Mouse (Mus musculus) spleen, adult 2 months (tissue): ENCODE results near the gene Ubb. TPM values are rescaled to one million over a fixed set of nuclear protein-coding genes. Genes with fewer than 3 reads are reported as not detected.

Source experiments
- DNase-seq, 2 experiments: peaks; one replicate each; pipeline versions ENCODE4 v3.0.0 to v3.0.0-alpha.2; 2012 to 2021; ENCODE audit warnings: low spot score in 2 of 2, low read depth in 1 of 2
- H3K27ac ChIP-seq: fragments of 200-500 bp; 2 replicates; pipeline ENCODE4 v1.5.1; 2012; ENCODE audit warnings: low read length, inconsistent platforms; ENCODE audit not compliant: insufficient read depth
- H3K27me3 ChIP-seq: fragments of 200-500 bp; 2 replicates; pipeline ENCODE4 v1.6.1; 2012; ENCODE audit warnings: mild to moderate bottlenecking, moderate library complexity, low read length, inconsistent platforms; ENCODE audit not compliant: control insufficient read depth, insufficient read depth
- H3K36me3 ChIP-seq: fragments of 200-500 bp; 2 replicates; pipeline ENCODE4 v1.6.1; 2012; ENCODE audit warnings: mild to moderate bottlenecking, low read length, inconsistent platforms; ENCODE audit not compliant: control insufficient read depth, insufficient read depth
- H3K4me1 ChIP-seq: fragments of 200-500 bp; 2 replicates; pipeline ENCODE4 v1.6.1; 2011; ENCODE audit warnings: inconsistent platforms; ENCODE audit not compliant: control insufficient read depth, insufficient read depth, insufficient read length
- H3K4me3 ChIP-seq: fragments of 200-500 bp; 2 replicates; pipeline ENCODE4 v1.5.1; 2011; ENCODE audit warnings: mild to moderate bottlenecking, inconsistent platforms; ENCODE audit not compliant: insufficient read depth, insufficient read length; ENCODE audit errors: extremely low read depth
- CTCF ChIP-seq: fragments of 200-500 bp; IDR thresholded peaks from 2 replicates; pipeline ENCODE4 v1.5.1; 2011; ENCODE audit warnings: mild to moderate bottlenecking, inconsistent platforms; ENCODE audit not compliant: insufficient read depth, insufficient read length, insufficient replicate concordance; ENCODE audit errors: extremely low read depth
- POLR2A ChIP-seq: fragments of 200-500 bp; IDR thresholded peaks from 2 replicates; pipeline ENCODE4 v1.6.1; 2011; ENCODE audit warnings: low read depth, low read length, inconsistent platforms
- WGBS: fragments of 180-500 bp; shearing (Covaris S2); methylation state at CpG from one replicate; pipeline ENCODE4 v1.1.7; 2018; 5-methylcytosine and 5-hydroxymethylcytosine counted together
- polyA plus RNA-seq: library from polyadenylated mRNA; depleted of rRNA; stranded (reverse); fragments of >200 nt; gene quantifications from 2 replicates; pipeline ENCODE4 v1.2.3, GENCODE M21; 2012

The Ubb gene
- polyA plus RNA-seq, 1 experiment = 1,229 TPM

DNA sequence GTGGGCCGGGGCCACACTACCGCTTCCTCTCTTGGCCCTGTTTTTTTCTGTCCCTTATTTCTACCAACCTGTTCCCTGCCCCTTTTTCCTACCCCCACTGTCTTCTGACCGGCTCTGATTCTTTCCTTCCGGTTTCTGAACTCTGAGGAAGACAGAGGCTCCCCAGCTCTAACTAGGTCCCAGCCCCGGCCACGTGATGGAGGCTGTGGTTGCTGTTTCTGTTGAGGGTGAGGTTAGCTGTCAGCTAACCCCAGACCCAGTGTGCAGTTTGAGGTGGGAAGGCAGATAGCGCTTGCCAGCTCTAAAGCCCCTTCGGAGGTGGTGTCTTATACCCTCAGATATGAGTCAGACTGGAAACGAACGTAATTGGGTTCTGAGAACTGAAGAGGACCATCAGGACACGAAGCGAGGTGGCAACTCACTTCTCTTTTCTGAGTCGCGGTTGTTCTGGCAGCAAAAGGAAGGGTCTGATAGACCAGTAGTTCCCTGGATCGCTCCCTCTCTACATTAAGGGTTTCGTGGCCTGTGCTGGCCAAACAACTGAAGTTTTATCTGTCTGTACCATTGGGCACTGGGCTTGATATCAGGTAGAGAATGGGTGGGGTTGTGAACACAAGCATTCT lies 25.7 kb downstream of the Ubb start:
- peak; percentile 57 to 76 for DNase-seq
- TF ChIP-seq CTCF (no peak), POLR2A (peak; percentile 31)
- Histone ChIP-seq H3K4me3 (peak overlapping the region; percentile 77), H3K27me3 (no peaks in the 10 kb centered on the region), H3K4me1 (peaks cover 2% of the 10 kb centered on the region; the same call in 1 of the 2 replicates), H3K27ac (peak overlapping the region; percentile 89), H3K36me3 (peaks cover 12% of the 10 kb centered on the region)
- WGBS = 4% methylated on average over 16 of the region's 16 CpGs

DNA sequence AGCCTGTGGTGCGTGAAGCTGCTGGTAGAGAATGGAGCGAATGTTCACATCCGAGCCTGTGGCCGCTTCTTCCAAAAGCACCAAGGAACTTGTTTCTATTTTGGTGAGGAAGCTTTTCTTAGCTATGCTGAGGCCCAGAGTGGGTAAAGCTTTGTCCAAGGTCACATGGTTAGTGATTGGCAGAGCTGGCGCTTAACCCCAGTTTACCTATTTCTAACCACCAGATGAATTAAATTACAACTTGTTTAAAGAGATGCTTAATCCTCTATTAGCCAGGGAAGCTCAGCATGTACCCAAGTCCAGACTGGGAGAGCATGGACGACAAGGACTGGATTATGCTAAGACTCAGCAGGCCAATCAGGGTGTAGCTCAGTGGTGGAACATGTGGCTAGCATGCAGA lies 32.1 kb downstream of the Ubb start:
- TF ChIP-seq CTCF = no peak
- TF ChIP-seq POLR2A = no peak
- no peak for DNase-seq
- Histone ChIP-seq H3K4me3 (no peak overlapping the region), H3K4me1 (no peaks in the 10 kb centered on the region), H3K36me3 (peaks cover 45% of the 10 kb centered on the region), H3K27ac (no peak overlapping the region), H3K27me3 (no peaks in the 10 kb centered on the region)
- 94% methylated on average over 6 of the region's 6 CpGs for WGBS

DNA sequence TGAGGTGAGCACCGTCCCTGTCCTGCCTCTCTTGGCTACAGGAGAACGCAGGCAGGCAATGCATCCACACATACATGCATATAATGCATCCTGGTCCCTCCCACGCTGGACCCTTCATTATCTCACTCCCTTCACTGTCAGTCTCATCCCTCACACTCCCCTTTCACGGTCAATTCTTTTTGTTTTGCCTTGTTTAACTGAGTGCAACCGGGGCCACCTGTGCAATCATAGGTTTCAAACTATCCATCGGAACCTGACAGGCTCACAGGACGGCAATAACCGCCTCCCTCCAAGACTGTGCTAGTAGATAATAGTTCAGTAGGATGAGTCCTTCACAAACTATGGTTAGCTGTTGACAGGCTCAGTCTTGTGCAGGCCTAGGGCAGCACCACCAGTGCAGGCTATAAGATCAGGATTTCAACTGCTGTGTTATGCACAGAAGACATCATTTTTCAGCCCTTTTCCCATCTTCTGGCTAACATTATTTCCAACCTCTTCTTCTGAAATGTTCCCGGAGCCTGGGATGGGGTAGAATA lies 33.8 kb downstream of the Ubb start:
- TF ChIP-seq CTCF = no peak
- H3K27me3 ChIP-seq = no peaks in the 10 kb centered on the region
- H3K4me1 ChIP-seq = no peaks in the 10 kb centered on the region
- H3K36me3 ChIP-seq = peaks cover 46% of the 10 kb centered on the region
- no peak overlapping the region for H3K27ac ChIP-seq
- no peak overlapping the region for H3K4me3 ChIP-seq
- DNase-seq = no peak
- 89% methylated on average over 9 of the region's 9 CpGs for WGBS

DNA sequence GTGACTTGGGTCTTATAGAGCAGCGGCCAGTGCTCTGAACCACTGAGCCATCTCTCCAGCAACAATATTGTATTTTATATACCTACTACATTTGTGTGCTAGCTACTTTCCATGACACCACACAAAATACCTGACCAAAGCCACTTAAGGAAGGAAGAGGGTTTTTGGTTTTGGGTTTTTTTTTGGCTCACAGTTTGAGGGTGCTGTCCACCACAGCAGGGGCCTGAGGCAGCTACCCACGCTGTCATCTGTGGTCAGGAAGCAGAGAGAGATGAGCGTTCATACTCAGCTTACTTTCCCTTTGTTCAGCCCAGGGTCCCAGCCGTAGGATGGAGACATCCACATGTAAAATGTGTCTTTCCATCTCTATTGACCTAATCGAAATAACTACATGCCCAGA lies 36.1 kb downstream of the Ubb start:
- Histone ChIP-seq H3K36me3 (peaks cover 53% of the 10 kb centered on the region), H3K27ac (no peak overlapping the region), H3K27me3 (no peaks in the 10 kb centered on the region), H3K4me3 (no peak overlapping the region), H3K4me1 (no peaks in the 10 kb centered on the region)
- 79% methylated on average over 5 of the region's 5 CpGs for WGBS
- TF ChIP-seq POLR2A = no peak
- no peak for TF ChIP-seq CTCF
- no peak for DNase-seq

DNA sequence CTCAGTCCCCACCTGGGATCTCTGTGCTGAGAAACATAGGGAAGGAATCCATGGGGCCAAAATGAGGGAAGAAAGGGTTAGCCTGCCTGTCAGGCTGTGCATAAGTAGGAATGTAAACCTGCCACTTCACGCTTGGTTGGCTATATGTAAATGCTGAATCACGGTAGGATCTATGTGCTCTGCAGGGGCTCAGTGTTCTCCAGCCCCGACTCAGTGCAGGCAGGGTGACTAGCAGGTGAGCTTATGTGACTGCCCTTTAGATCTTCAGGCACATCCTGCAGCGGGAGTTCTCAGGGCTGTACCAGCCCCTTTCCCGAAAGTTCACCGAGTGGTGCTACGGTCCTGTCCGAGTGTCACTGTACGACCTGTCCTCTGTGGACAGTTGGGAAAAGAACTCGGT lies 38.4 kb downstream of the Ubb start:
- 89% methylated on average over 10 of the region's 10 CpGs for WGBS
- no peak for DNase-seq
- Histone ChIP-seq H3K4me3 (no peak overlapping the region), H3K36me3 (peaks cover 50% of the 10 kb centered on the region), H3K4me1 (no peaks in the 10 kb centered on the region), H3K27me3 (no peaks in the 10 kb centered on the region), H3K27ac (no peak overlapping the region)
- no peak for TF ChIP-seq CTCF
- no peak for TF ChIP-seq POLR2A

DNA sequence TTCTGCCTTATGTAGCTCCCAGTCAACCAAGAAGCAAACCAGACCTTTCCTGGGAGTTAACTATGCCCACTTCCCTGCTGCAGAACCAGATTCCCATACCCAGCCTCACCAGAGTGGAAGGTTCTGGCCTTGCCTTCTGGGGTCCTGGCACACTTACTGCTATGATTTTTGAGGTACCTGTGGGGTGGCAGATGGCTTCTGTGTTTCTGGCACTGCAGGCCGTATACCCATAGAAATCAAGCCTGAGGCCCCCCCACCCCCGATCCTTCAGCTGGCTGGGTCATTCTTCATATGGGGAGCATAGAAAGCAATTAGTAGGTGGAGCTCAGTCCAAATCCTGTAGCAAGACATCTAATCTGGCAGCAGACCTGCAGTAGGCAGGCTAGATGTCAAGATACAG lies 40.1 kb downstream of the Ubb start:
- no peaks in the 10 kb centered on the region for H3K4me1 ChIP-seq
- DNase-seq = no peak
- TF ChIP-seq POLR2A (no peak), CTCF (no peak)
- H3K27ac ChIP-seq = no peak overlapping the region
- WGBS = 95% methylated on average over 2 of the region's 2 CpGs
- no peaks in the 10 kb centered on the region for H3K27me3 ChIP-seq
- no peak overlapping the region for H3K4me3 ChIP-seq
- peaks cover 47% of the 10 kb centered on the region for H3K36me3 ChIP-seq

DNA sequence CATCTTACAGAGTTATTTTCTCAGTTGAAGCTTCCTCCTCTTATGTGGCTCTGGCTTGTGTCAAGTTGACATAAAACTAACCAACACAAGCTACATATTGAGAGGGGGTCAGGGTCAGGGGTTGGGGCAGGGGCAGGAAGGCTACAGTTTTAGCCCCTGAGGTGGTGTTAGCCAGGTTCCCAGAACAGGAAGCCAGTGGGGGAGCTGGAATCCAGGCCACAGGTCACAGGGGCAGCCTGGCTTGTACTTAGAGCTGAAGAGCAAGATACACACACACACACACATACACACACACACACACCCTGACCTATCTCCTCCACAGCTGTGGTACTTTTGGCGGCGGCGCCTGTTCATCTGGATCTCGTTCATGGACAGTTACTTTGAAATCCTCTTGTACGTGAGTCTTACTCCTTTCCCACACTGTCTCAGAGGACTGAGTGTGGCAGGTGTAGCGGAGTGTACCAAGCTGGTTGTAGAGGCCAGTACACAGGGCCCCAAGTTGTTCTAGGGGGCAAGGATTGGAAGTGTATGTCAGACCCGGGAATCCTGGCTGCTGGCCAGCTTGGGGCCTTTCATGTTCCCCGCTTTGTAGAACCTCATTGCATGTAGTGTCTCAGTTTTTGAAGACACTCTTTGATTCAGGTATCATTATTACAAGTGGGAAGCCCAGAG lies 41.1 kb downstream of the Ubb start:
- no peak overlapping the region for H3K4me3 ChIP-seq
- no peaks in the 10 kb centered on the region for H3K27me3 ChIP-seq
- 93% methylated on average over 8 of the region's 8 CpGs for WGBS
- H3K27ac ChIP-seq = no peak overlapping the region
- DNase-seq = no peak
- peaks cover 46% of the 10 kb centered on the region for H3K36me3 ChIP-seq
- H3K4me1 ChIP-seq = no peaks in the 10 kb centered on the region
- no peak for TF ChIP-seq CTCF
- no peak for TF ChIP-seq POLR2A
